Mouse (Mus musculus) erythroblast, adult 5-6 weeks (primary cell): ENCODE measurements around the gene Tarbp2. TPM values are rescaled to one million over a fixed set of nuclear protein-coding genes. Genes with fewer than 3 reads are reported as not detected.

Experiments
- ATAC-seq: replicated peaks from 2 replicates; pipeline ENCODE4 v1.8.0; 2016; ENCODE audit warnings: moderate number of reproducible peaks, mild to moderate bottlenecking, moderate TSS enrichment, inconsistent platforms; ENCODE audit not compliant: poor library complexity, low FRiP score, severe bottlenecking
- total RNA-seq, 2 experiments: library from RNA; stranded (forward) in 1 of 2; stranded (reverse) in 1 of 2; fragments of 150-400 nt in 1 of 2; fragments of 200-764, 138-1000 nt in 1 of 2; gene quantifications; 2 replicates each; pipeline versions ENCODE4 v1.2.3 to v1.2.4; 2015 to 2017; ENCODE audit warnings: low replicate concordance in 2 of 2

The Tarbp2 gene
- total RNA-seq, 2 experiments from 2014 or later = 3.5 to 13.5 TPM

DNA sequence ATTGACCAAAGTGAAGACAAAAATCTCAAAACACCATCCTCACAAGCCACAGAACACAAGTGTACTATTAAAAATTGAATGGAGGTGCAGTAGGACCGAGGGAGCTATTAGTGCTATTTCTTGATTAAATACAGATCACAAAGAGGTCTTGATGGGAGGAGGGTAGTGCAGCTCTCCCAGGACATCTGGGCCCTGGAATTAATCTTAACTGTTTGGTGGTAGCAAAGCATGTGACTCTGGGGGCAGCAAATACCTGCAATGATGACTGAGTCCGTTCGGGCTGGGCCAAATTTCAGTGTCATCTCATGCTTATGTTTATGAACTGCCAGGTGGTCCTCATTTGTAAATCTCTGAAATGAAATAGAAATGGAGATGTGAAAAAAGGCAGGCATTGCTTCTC, 45.1 kb downstream of the Tarbp2 start:
- ATAC-seq = no peak

- ATAC-seq = no peak
Measured at GRCm38 (mm10) chr15:102563681-102564080, 45.7 kb downstream of the Tarbp2 start.

DNA sequence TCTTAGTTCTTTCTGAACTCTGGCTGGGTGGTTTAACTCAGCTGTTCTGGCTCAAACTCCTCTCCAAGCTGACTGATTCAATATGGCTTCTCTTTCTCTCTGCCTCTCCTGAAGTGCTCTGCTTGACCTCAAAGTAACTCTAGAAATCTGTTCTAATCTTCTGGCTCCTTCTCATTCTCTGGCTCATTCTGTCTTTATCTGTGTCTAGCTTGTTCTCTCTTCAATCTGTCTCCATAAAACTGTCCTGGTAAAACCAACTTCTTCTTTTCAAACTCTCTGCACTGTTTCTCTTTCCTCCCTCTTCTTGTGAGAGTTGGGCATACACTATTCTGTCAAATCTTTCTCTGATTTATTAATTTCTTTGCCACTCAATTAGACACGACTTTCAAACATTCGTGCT, 49.9 kb downstream of the Tarbp2 start:
- ATAC-seq = no peak

DNA sequence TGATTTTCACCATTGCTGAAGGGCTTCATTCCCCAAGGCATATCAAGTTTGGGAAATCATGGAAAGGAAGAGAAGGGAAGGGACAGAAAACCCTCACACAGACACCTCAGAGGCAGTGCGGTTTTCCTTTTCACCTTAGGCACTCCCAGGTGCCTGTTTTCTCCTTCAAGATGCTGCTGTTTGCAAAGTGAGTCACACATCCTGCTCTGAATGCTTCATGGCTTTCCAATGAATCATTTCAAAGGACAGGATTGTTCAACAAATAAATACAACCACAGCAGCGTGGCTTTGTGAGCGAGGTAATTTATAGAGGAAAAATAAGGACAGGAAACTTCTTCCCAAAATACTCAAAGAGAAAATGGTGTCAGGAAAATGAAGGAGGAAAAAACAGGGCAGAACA, 54.1 kb downstream of the Tarbp2 start:
- no peak for ATAC-seq

Other genes with a start within 250 kb of the Tarbp2 start
- gene Gm9918, start 247.6 kb upstream of the Tarbp2 start, total RNA-seq (2015; ENCODE audit: low replicate concordance) = not detected in 2 replicates
- not detected in 2 replicates for gene Gm9918, start 247.6 kb upstream of the Tarbp2 start, total RNA-seq (2017; ENCODE audit: low replicate concordance)
- 5.9 and 15.6 TPM in 2 replicates for gene Mfsd5, start 238.7 kb upstream of the Tarbp2 start, total RNA-seq (2015; ENCODE audit: low replicate concordance)
- gene Mfsd5, start 238.7 kb upstream of the Tarbp2 start, total RNA-seq (2017; ENCODE audit: low replicate concordance) = 2.5 and 10.7 TPM in 2 replicates
- 4.8 and 10.9 TPM in 2 replicates for gene Espl1, start 221.9 kb upstream of the Tarbp2 start, total RNA-seq (2015; ENCODE audit: low replicate concordance)
- 29.3 and 37.1 TPM in 2 replicates for gene Espl1, start 221.9 kb upstream of the Tarbp2 start, total RNA-seq (2017; ENCODE audit: low replicate concordance)
- gene Pfdn5, start 192.1 kb upstream of the Tarbp2 start, total RNA-seq (2015; ENCODE audit: low replicate concordance) = 71.1 and 131 TPM in 2 replicates
- 120 and 128 TPM in 2 replicates for gene Pfdn5, start 192.1 kb upstream of the Tarbp2 start, total RNA-seq (2017; ENCODE audit: low replicate concordance)
- 9.4 and 10.0 TPM in 2 replicates for gene Myg1, start 186.5 kb upstream of the Tarbp2 start, total RNA-seq (2015; ENCODE audit: low replicate concordance)
- 14.3 and 14.9 TPM in 2 replicates for gene Myg1, start 186.5 kb upstream of the Tarbp2 start, total RNA-seq (2017; ENCODE audit: low replicate concordance)
- 30.3 and 60.7 TPM in 2 replicates for gene Aaas, start 167.4 kb upstream of the Tarbp2 start, total RNA-seq (2015; ENCODE audit: low replicate concordance)
- gene Aaas, start 167.4 kb upstream of the Tarbp2 start, total RNA-seq (2017; ENCODE audit: low replicate concordance) = 11.7 and 49.7 TPM in 2 replicates
- not detected in 2 replicates for gene Sp7, start 151.0 kb upstream of the Tarbp2 start, total RNA-seq (2015; ENCODE audit: low replicate concordance)
- gene Sp7, start 151.0 kb upstream of the Tarbp2 start, total RNA-seq (2017; ENCODE audit: low replicate concordance) = not detected in 2 replicates
- 42.2 and 66.3 TPM in 2 replicates for gene Sp1, start 112.0 kb upstream of the Tarbp2 start, total RNA-seq (2015; ENCODE audit: low replicate concordance)
- gene Sp1, start 112.0 kb upstream of the Tarbp2 start, total RNA-seq (2017; ENCODE audit: low replicate concordance) = 20.2 and 23.1 TPM in 2 replicates
- gene Amhr2, start 72.8 kb upstream of the Tarbp2 start, total RNA-seq (2015; ENCODE audit: low replicate concordance) = not detected in 2 replicates
- gene Amhr2, start 72.8 kb upstream of the Tarbp2 start, total RNA-seq (2017; ENCODE audit: low replicate concordance) = not detected in 2 replicates
- 70.9 and 84.4 TPM in 2 replicates for gene Prr13, start 59.2 kb upstream of the Tarbp2 start, total RNA-seq (2015; ENCODE audit: low replicate concordance)
- gene Prr13, start 59.2 kb upstream of the Tarbp2 start, total RNA-seq (2017; ENCODE audit: low replicate concordance) = 37.6 and 64.5 TPM in 2 replicates
- 252 and 321 TPM in 2 replicates for gene Pcbp2, start 47.7 kb upstream of the Tarbp2 start, total RNA-seq (2015; ENCODE audit: low replicate concordance)
- 85.4 and 91.0 TPM in 2 replicates for gene Pcbp2, start 47.7 kb upstream of the Tarbp2 start, total RNA-seq (2017; ENCODE audit: low replicate concordance)
- not detected in 2 replicates for gene Gm10337, start 14.5 kb upstream of the Tarbp2 start, total RNA-seq (2015; ENCODE audit: low replicate concordance)
- gene Gm10337, start 14.5 kb upstream of the Tarbp2 start, total RNA-seq (2017; ENCODE audit: low replicate concordance) = not detected in 2 replicates
- gene Map3k12, start 1.1 kb upstream of the Tarbp2 start, total RNA-seq (2015; ENCODE audit: low replicate concordance) = not detected in 2 replicates
- 0.34 and 1.1 TPM in 2 replicates for gene Map3k12, start 1.1 kb upstream of the Tarbp2 start, total RNA-seq (2017; ENCODE audit: low replicate concordance)
- 4.6 TPM in 1 of 2 replicates, not detected in the other for gene Npff, start 6.8 kb downstream of the Tarbp2 start, total RNA-seq (2015; ENCODE audit: low replicate concordance)
- gene Npff, start 6.8 kb downstream of the Tarbp2 start, total RNA-seq (2017; ENCODE audit: low replicate concordance) = 5.9 TPM in 1 of 2 replicates, not detected in the other
- not detected in 2 replicates for gene Gm28047, start 106.9 kb downstream of the Tarbp2 start, total RNA-seq (2015; ENCODE audit: low replicate concordance)
- gene Gm28047, start 106.9 kb downstream of the Tarbp2 start, total RNA-seq (2017; ENCODE audit: low replicate concordance) = not detected in 2 replicates
- 43.9 and 44.4 TPM in 2 replicates for gene Atf7, start 107.3 kb downstream of the Tarbp2 start, total RNA-seq (2015; ENCODE audit: low replicate concordance)
- gene Atf7, start 107.3 kb downstream of the Tarbp2 start, total RNA-seq (2017; ENCODE audit: low replicate concordance) = 19.9 and 21.7 TPM in 2 replicates
- 22.6 and 29.2 TPM in 2 replicates for gene Atp5g2, start 154.2 kb downstream of the Tarbp2 start, total RNA-seq (2015; ENCODE audit: low replicate concordance)
- 9.0 and 15.5 TPM in 2 replicates for gene Atp5g2, start 154.2 kb downstream of the Tarbp2 start, total RNA-seq (2017; ENCODE audit: low replicate concordance)
- gene Calcoco1, start 204.0 kb downstream of the Tarbp2 start, total RNA-seq (2015; ENCODE audit: low replicate concordance) = 122 and 194 TPM in 2 replicates
- 216 and 452 TPM in 2 replicates for gene Calcoco1, start 204.0 kb downstream of the Tarbp2 start, total RNA-seq (2017; ENCODE audit: low replicate concordance)